Mouse (Mus musculus): Measurements from ENCODE around the gene Pld2. TPM values are rescaled to one million over a fixed set of nuclear protein-coding genes. Genes with fewer than 3 reads are reported as not detected.
A peak's percentile ranks its signal among the peaks of the same experiment; 100 is the strongest.
"Not testable (repeated sequence)": the region's sequence is repeated elsewhere in the genome, so short reads cannot be mapped to it uniquely, and the experiment has no call there.

The Pld2 gene
- total and polyA plus RNA-seq, 3 experiments: 4.3 to 15.1 (median 5.8) TPM

DNA sequence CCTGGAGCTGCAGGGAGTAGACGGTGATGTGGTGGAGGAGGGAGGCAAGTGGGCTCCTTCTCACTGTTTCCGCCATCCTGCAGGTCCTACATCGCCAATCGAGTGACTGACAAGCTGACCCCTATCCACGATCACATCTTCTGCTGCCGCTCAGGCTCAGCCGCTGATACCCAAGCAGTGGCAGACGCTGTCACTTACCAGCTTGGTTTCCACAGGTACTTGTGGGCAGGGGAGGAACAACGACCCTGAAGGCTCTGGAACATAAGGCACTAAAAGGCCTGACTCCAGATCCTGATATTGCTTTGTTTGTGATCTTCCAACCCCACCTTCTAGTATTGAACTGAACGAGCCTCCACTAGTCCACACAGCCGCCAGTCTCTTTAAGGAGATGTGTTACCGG is 13.7 kb upstream of the Pld2 start:
- WGBS: 83% methylated on average over 12 of the region's 12 CpGs
- H3K9ac ChIP-seq (ENCODE audit: low read depth, low read length): no peak overlapping the region

DNA sequence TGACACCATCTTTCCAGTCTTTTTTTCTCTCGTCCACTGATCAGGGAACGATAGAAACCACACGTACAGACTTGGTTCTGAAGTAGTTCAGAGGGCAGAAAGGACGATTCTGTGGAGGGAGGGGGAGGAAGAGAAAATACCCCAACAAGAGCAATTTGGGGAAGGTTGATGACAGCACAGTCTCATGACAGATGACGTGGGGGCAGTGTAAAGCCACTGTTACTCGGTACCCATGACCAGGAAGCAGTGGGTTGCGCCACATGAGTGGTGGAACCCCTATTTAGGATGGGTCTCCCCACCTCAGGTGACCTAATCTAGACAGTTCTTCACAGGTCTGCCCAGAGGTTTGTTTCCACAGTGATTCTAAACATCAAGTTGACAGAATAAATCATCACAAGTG is 11.3 kb upstream of the Pld2 start:
- Histone ChIP-seq H3K27me3 (ENCODE audit: control insufficient read depth, insufficient read depth, low read length) (no peaks in the 10 kb centered on the region), H3K79me2 (replicated peaks; ENCODE audit: control insufficient read depth, insufficient read depth, low read length) (no peaks in the 10 kb centered on the region), H3K4me3 (no peak overlapping the region), H3K9ac (ENCODE audit: low read depth, low read length) (no peak overlapping the region), H3K27ac (no peak overlapping the region), H3K4me1 (ENCODE audit: control insufficient read depth, insufficient read depth, low read length) (peaks cover 3% of the 10 kb centered on the region), H3K36me3 (ENCODE audit: control insufficient read depth, insufficient read depth, low read length) (peaks cover 2% of the 10 kb centered on the region)
- 74% methylated on average over 7 of the region's 7 CpGs for WGBS
- DNase-seq: no peak
- no peak for TF ChIP-seq POLR2A (IDR thresholded peaks at IDR 0.05; ENCODE audit: insufficient read depth, low read depth, low read length)
- TF ChIP-seq EP300 (IDR thresholded peaks at IDR 0.05; ENCODE audit: insufficient read depth, low read depth, low read length): no peak
- no peak for TF ChIP-seq CTCF (IDR thresholded peaks at IDR 0.05)
- intact Hi-C loops (cut with DNase I): no loop called here

More for the DNA sequence above, 13.7 kb upstream of the Pld2 start:
- intact Hi-C loops (cut with DNase I): no loop called here
- Histone ChIP-seq H3K79me2 (replicated peaks; ENCODE audit: control insufficient read depth, insufficient read depth, low read length) (no peaks in the 10 kb centered on the region), H3K4me3 (no peak overlapping the region), H3K36me3 (ENCODE audit: control insufficient read depth, insufficient read depth, low read length) (peaks cover 2% of the 10 kb centered on the region), H3K27ac (no peak overlapping the region), H3K27me3 (ENCODE audit: control insufficient read depth, insufficient read depth, low read length) (no peaks in the 10 kb centered on the region), H3K4me1 (ENCODE audit: control insufficient read depth, insufficient read depth, low read length) (peaks cover 3% of the 10 kb centered on the region)
- TF ChIP-seq EP300 (IDR thresholded peaks at IDR 0.05; ENCODE audit: insufficient read depth, low read depth, low read length): no peak
- no peak for TF ChIP-seq POLR2A (IDR thresholded peaks at IDR 0.05; ENCODE audit: insufficient read depth, low read depth, low read length)
- no peak for TF ChIP-seq CTCF (IDR thresholded peaks at IDR 0.05)
- DNase-seq: no peak

DNA sequence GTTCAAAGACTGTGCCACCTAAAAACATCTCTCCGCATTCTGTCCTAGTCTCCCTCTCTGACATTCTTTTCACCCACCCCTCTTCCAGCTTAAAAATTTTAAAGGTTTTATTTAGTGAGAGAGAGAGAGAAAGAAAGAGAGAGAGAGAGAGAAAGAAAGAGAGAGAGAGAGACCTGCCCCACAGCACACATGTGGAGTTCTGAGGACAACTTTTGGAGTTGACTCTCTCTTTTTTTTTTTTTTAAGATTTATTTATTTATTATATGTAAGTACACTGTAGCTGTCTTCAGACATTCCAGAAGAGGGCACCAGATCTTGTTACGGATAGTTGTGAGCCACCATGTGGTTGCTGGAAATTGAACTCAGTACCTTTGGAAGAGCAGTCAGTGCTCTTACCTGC is 8.8 kb upstream of the Pld2 start:
- TF ChIP-seq CTCF (IDR thresholded peaks at IDR 0.05): peak; percentile 25; the same call in 1 of the 2 replicates
- DNase-seq: not testable (repeated sequence)
- WGBS: 72% methylated on average over 2 of the region's 2 CpGs

DNA sequence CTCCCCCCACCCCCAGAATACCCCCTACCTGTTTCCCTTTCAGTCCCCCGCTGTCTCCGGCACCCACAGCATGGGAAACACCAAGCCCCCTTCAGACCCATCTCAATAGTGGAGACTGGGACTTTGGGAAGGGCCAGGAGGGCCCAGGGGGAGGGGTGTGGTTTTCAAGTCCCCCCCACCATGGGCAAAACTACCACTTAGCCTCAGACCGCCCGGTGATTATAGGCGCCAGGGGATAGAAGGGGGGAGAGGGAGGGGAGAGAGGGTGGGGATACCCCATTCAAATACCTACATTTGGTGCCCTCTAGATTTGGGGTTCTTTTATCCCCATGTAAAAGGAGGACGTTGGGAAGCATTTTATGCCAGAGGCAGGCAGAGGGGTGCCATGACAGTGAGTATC is 7.0 kb upstream of the Pld2 start, which contains the start of gene Gm40193:
Gene Gm40193 (minus strand): TSS at position 101 of the 400 bp plus-strand sequence.
- no peaks in the 10 kb centered on the region for H3K36me3 ChIP-seq (ENCODE audit: control insufficient read depth, insufficient read depth, low read length)
- intact Hi-C loops (cut with DNase I): no loop called here
- H3K79me2 ChIP-seq (replicated peaks; ENCODE audit: control insufficient read depth, insufficient read depth, low read length): no peaks in the 10 kb centered on the region
- no peak within 1 kb of the TSS for H3K4me3 ChIP-seq
- H3K9ac ChIP-seq (ENCODE audit: low read depth, low read length): no peak within 1 kb of the TSS
- DNase-seq: no peak
- no peaks in the 10 kb centered on the region for H3K4me1 ChIP-seq (ENCODE audit: control insufficient read depth, insufficient read depth, low read length)
- 82% methylated on average over 6 of the region's 6 CpGs for WGBS
- no peak for TF ChIP-seq EP300 (IDR thresholded peaks at IDR 0.05; ENCODE audit: insufficient read depth, low read depth, low read length)
- no peaks in the 10 kb centered on the region for H3K27me3 ChIP-seq (ENCODE audit: control insufficient read depth, insufficient read depth, low read length)
- H3K27ac ChIP-seq: no peak within 1 kb of the TSS

More for the DNA sequence above, 8.8 kb upstream of the Pld2 start:
- H3K36me3 ChIP-seq (ENCODE audit: control insufficient read depth, insufficient read depth, low read length); H3K4me3 ChIP-seq; H3K9ac ChIP-seq (ENCODE audit: low read depth, low read length); H3K27me3 ChIP-seq (ENCODE audit: control insufficient read depth, insufficient read depth, low read length); H3K4me1 ChIP-seq (ENCODE audit: control insufficient read depth, insufficient read depth, low read length); intact Hi-C loops (cut with DNase I); H3K27ac ChIP-seq; H3K79me2 ChIP-seq (replicated peaks; ENCODE audit: control insufficient read depth, insufficient read depth, low read length): not testable (repeated sequence)

DNA sequence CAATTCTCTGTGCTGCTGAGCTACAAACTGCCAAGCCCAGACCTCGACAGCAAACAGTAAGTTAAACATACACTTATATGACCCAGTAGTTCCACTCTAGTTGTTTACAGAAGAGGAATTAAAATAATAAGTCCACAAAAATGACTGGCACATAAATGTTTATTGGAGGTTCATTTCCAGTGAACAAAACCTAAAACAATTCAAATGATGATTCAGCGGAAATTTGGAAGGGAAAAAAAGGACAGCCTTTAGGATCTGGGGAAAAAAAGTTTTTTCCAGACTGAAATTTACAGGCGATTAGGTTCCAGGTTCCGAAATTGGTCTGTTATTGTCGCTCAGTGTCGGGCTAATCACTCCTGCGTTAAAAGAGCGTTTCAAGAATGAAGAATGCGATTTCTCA is 441 bp upstream of the Pld2 start:
- DNase-seq: no peak
- intact Hi-C loops (cut with DNase I): loop anchor here (2.0 kb wide), 1 partner anchor 23 kb away; the partner anchor contains the start of gene Mink1
- Histone ChIP-seq H3K36me3 (ENCODE audit: control insufficient read depth, insufficient read depth, low read length) (no peaks in the 10 kb centered on the region), H3K4me3 (peak overlapping the region; percentile 70), H3K79me2 (replicated peaks; ENCODE audit: control insufficient read depth, insufficient read depth, low read length) (no peaks in the 10 kb centered on the region), H3K27ac (peak overlapping the region; percentile 83), H3K27me3 (ENCODE audit: control insufficient read depth, insufficient read depth, low read length) (no peaks in the 10 kb centered on the region), H3K9ac (ENCODE audit: low read depth, low read length) (peak overlapping the region; percentile 76), H3K4me1 (ENCODE audit: control insufficient read depth, insufficient read depth, low read length) (no peaks in the 10 kb centered on the region; the same call in 1 of the 2 replicates)
- 12% methylated on average over 9 of the region's 9 CpGs for WGBS
- TF ChIP-seq EP300 (IDR thresholded peaks at IDR 0.05; ENCODE audit: insufficient read depth, low read depth, low read length) (no peak), POLR2A (IDR thresholded peaks at IDR 0.05; ENCODE audit: insufficient read depth, low read depth, low read length) (no peak), CTCF (IDR thresholded peaks at IDR 0.05) (no peak)

DNA sequence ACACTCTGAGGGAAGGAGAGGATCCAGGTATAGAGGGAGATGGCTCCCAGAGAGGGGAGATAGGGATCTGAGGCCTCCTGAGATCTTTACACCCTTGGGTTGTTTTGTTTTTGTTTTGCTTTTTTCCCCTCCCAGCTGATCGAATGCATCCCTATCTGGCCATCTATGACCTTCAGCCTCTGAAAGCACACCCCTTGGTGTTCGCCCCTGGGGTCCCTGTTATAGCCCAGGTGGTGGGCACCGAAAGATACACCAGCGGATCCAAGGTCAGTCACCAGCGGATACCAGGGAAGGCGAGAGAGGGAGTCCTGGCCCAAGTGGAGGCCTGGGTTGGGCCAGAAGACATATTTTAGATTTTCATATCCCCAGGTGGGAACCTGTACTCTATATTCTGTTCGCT is 1.1 kb downstream of the Pld2 start:
- 87% methylated on average over 7 of the region's 7 CpGs for whole genome bisulfite sequencing
- no peak for TF ChIP-seq POLR2A (IDR thresholded peaks at IDR 0.05; ENCODE audit: insufficient read depth, low read depth, low read length)
- Histone ChIP-seq H3K4me3 (peak overlapping the region; percentile 70), H3K4me1 (ENCODE audit: control insufficient read depth, insufficient read depth, low read length) (no peaks in the 10 kb centered on the region; the same call in 1 of the 2 replicates), H3K79me2 (replicated peaks; ENCODE audit: control insufficient read depth, insufficient read depth, low read length) (no peaks in the 10 kb centered on the region), H3K36me3 (ENCODE audit: control insufficient read depth, insufficient read depth, low read length) (no peaks in the 10 kb centered on the region), H3K9ac (ENCODE audit: low read depth, low read length) (peak overlapping the region; percentile 76), H3K27ac (peak overlapping the region; percentile 83), H3K27me3 (ENCODE audit: control insufficient read depth, insufficient read depth, low read length) (no peaks in the 10 kb centered on the region)
- intact Hi-C loops (cut with DNase I): loop anchor here (1.0 to 2.0 kb wide), 2 partner anchors 16 to 64 kb away; partner anchors contain the start of gene Psmb6
- DNase-seq: no peak
